Mouse (Mus musculus) brain, embryonic 14.5 days (tissue): ENCODE measurements at regions not wholly inside any gene's neighbourhood (a gene's known extent, or its start where the extent isn't known, plus 50 kb on each side); places are given as distances from the start of the nearest gene placed in this dataset.
A peak's percentile ranks its signal among the peaks of the same experiment; 100 is the strongest.
"Not testable (repeated sequence)": the region's sequence is repeated elsewhere in the genome, so short reads cannot be mapped to it uniquely, and the experiment has no call there.

Source experiments
- DNase-seq: peaks from one replicate; pipeline ENCODE4 v3.0.0-alpha.2; 2011; ENCODE audit warnings: low read depth
- CTCF ChIP-seq: fragments of 200-500 bp; IDR thresholded peaks from 2 replicates; pipeline ENCODE4 v1.5.1; 2012; ENCODE audit warnings: inconsistent platforms, mild to moderate bottlenecking, moderate library complexity, borderline replicate concordance; ENCODE audit not compliant: insufficient read depth, insufficient read length; ENCODE audit errors: extremely low read depth
- POLR2A ChIP-seq: fragments of 200-500 bp; IDR thresholded peaks from 2 replicates; pipeline ENCODE4 v1.6.1; 2012; ENCODE audit warnings: mild to moderate bottlenecking, inconsistent platforms, borderline replicate concordance; ENCODE audit not compliant: poor library complexity, insufficient read depth, insufficient read length, severe bottlenecking; ENCODE audit errors: extremely low read depth

GRCm38 (mm10) chr13:104549016-104549415 is 243.3 kb upstream of the Srek1ip1 start:
- no peak for DNase-seq
- TF ChIP-seq POLR2A (no peak), CTCF (no peak)

- no peak for TF ChIP-seq CTCF
- DNase-seq: no peak
These were observed 239.0 kb upstream of the Srek1ip1 start for GRCm38 (mm10) chr13:104553329-104553728.

- DNase-seq: not testable (repeated sequence)
These were observed 235.7 kb upstream of the Srek1ip1 start for GRCm38 (mm10) chr13:104556609-104557008.

GRCm38 (mm10) chr13:104559876-104560275 is 232.4 kb upstream of the Srek1ip1 start:
- no peak for DNase-seq
- TF ChIP-seq POLR2A (no peak), CTCF (no peak)

GRCm38 (mm10) chr13:104560500-104561114 is 231.7 kb upstream of the Srek1ip1 start:
- no peak for TF ChIP-seq CTCF
- TF ChIP-seq POLR2A: no peak
- peak; percentile 44 for DNase-seq

GRCm38 (mm10) chr13:104562536-104562935 is 229.7 kb upstream of the Srek1ip1 start:
- no peak for TF ChIP-seq CTCF
- no peak for DNase-seq

GRCm38 (mm10) chr13:104563019-104563418 is 229.3 kb upstream of the Srek1ip1 start:
- TF ChIP-seq POLR2A (no peak), CTCF (no peak)
- DNase-seq: no peak

DNA sequence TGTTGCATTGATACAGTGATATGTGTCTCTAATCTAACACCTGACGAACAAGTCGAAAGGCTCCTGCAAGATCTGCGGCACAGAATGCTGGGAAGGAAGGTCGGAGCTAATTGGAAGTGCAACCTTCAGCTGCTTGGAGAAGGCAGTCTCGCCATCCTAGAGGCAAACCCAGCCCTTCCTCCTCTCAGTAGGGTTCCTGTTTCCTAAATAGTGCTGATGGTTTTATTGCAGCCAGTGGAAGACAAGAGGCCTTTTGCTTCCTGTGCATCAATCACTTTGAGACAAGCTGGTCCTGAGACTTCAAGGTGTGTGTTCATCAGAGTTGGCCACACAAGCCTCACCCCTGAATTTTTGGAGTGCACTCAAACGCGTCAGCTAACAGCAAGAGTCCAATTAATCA is 228.4 kb upstream of the Srek1ip1 start:
- no peak for TF ChIP-seq POLR2A
- TF ChIP-seq CTCF: no peak
- DNase-seq: peak; percentile 23

DNA sequence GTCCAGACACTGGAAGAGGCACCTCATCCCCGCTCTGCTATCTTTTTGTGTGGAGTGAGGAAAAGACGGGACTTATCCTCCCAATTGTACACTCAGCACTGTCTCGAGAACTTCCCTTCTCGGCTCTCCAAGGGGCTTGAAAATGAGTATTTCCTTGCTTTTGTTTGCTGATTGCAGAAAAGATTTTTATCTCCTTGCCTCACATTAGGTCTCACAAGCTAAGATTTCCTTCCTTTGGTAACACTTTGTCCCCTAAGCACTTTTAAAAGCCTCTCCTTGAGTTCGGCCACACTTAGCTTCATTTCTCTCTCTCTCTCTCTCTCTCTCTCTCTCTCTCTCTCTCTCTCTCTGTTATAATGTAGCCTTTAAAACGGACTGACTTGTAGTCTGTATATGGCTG is 222.5 kb upstream of the Srek1ip1 start:
- DNase-seq: no peak
- no peak for TF ChIP-seq CTCF
- TF ChIP-seq POLR2A: no peak

DNA sequence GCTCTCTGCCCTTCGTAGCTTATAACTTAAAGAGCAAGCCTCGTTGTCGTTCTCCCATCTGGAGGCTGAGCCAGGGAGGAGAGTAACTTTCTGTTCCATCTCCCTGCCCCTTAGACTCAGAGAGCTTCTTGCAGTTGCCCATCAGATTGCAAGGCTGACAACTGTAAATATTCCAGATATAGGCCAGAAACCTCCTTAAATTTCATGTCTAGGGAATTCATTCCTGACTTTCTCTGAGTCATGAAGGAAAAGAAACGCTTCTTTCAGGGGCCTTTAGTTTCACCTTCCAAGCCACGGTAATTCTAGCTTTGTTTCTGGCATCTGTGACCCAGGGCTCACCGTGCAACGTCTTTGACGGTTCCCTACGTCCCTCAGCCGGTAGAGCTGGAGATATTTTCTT is 220.0 kb upstream of the Srek1ip1 start:
- no peak for DNase-seq
- TF ChIP-seq CTCF (no peak), POLR2A (no peak)

GRCm38 (mm10) chr13:104574396-104574795 is 217.9 kb upstream of the Srek1ip1 start:
- TF ChIP-seq CTCF: no peak
- no peak for TF ChIP-seq POLR2A
- DNase-seq: no peak

GRCm38 (mm10) chr13:104576188-104576789 is 216.0 kb upstream of the Srek1ip1 start:
- DNase-seq: peak; percentile 25
- TF ChIP-seq CTCF: no peak
- no peak for TF ChIP-seq POLR2A

GRCm38 (mm10) chr13:104577856-104578255 is 214.4 kb upstream of the Srek1ip1 start:
- no peak for DNase-seq
- TF ChIP-seq CTCF (no peak), POLR2A (no peak)
